Mouse (Mus musculus) G1E (cell line): ENCODE data around the gene Gm10401. TPM values are rescaled to one million over a fixed set of nuclear protein-coding genes. Genes with fewer than 3 reads are reported as not detected.

ENCODE experiments used
- ATAC-seq: 2 replicates; pipeline ENCODE4 v1.8.0; 2016; ENCODE audit warnings: mild to moderate bottlenecking; ENCODE audit not compliant: insufficient number of reproducible peaks, poor library complexity, low FRiP score, severe bottlenecking; ENCODE audit errors: extremely low read depth
- DNase-seq: peaks from one replicate; pipeline ENCODE4 v3.0.0; 2012; ENCODE audit warnings: low spot score
- H3K27me3 ChIP-seq: 2 replicates; pipeline ENCODE4 v1.6.1; 2012; ENCODE audit warnings: mild to moderate bottlenecking, low read length, inconsistent platforms; ENCODE audit not compliant: insufficient read depth
- H3K36me3 ChIP-seq: replicated peaks from 2 replicates; pipeline ENCODE3; 2012; ENCODE audit warnings: mild to moderate bottlenecking, inconsistent platforms
- H3K4me1 ChIP-seq: 2 replicates; pipeline ENCODE4 v1.6.1; 2012; ENCODE audit warnings: low read depth, low read length, inconsistent platforms, mixed read lengths; ENCODE audit not compliant: insufficient read depth
- H3K4me3 ChIP-seq: 2 replicates; pipeline ENCODE4 v1.5.1; 2012; ENCODE audit warnings: low read depth, mild to moderate bottlenecking, inconsistent platforms, low read length, moderate library complexity, mixed read lengths
- H3K9me3 ChIP-seq: replicated peaks from 2 replicates; pipeline ENCODE4 v1.6.1; 2012; ENCODE audit warnings: inconsistent platforms
- CTCF ChIP-seq: IDR thresholded peaks from 2 replicates; pipeline ENCODE4 v1.5.1; 2012; ENCODE audit warnings: low read depth, low read length, inconsistent platforms, mixed read lengths
- GATA1 ChIP-seq: IDR thresholded peaks from 2 replicates; pipeline ENCODE4 v1.6.1; 2012; ENCODE audit warnings: borderline replicate concordance, low read length, inconsistent platforms, mixed read lengths
- GATA2 ChIP-seq: IDR thresholded peaks from 2 replicates; pipeline ENCODE4 v1.6.1; 2012; ENCODE audit warnings: low read depth, low read length, inconsistent platforms, borderline replicate concordance
- POLR2AphosphoS5 ChIP-seq: IDR thresholded peaks from 2 replicates; pipeline ENCODE4 v1.6.1; 2012; ENCODE audit warnings: low read depth, low read length, inconsistent platforms; ENCODE audit not compliant: insufficient replicate concordance
- TAL1 ChIP-seq: conservative IDR thresholded peaks from 2 replicates; pipeline ENCODE4 v1.6.1; 2012; ENCODE audit warnings: low read depth, low read length, inconsistent platforms, mixed read lengths
- polyA plus RNA-seq: library from polyadenylated mRNA; stranded (reverse); fragments of >175 nt; gene quantifications from 2 replicates; pipeline ENCODE4 v1.2.3, GENCODE M21; 2012
- total RNA-seq, 2 experiments: library from RNA; stranded (forward) in 1 of 2; stranded (reverse) in 1 of 2; fragments of 200-1000 nt in 1 of 2; fragments of >200 nt in 1 of 2; fragmentation: Nextera tagmentation in 1 of 2; gene quantifications; 2 replicates each; pipeline ENCODE4 v1.2.3; 2014 to 2017

The Gm10401 gene
- total and polyA plus RNA-seq, 3 experiments = 0.49 TPM; not detected in 2

- Histone ChIP-seq H3K27me3 (no peaks in the 10 kb centered on the region), H3K4me1 (peaks cover 27% of the 10 kb centered on the region), H3K36me3 (peaks cover 61% of the 10 kb centered on the region), H3K9me3 (peaks cover 3% of the 10 kb centered on the region; the same call in 1 of the 2 replicates), H3K4me3 (no peak overlapping the region)
- DNase-seq = no peak
- no peak for ATAC-seq
- no peak for TF ChIP-seq CTCF
- no peak for TF ChIP-seq GATA2
- TF ChIP-seq TAL1 = no peak
- TF ChIP-seq GATA1 = no peak
- TF ChIP-seq POLR2AphosphoS5 = no peak
Measured at GRCm38 (mm10) chr5:115120978-115121377, 22.9 kb upstream of the Gm10401 start.

GRCm38 (mm10) chr5:115118961-115119570, 21.0 kb upstream of the Gm10401 start, which contains the start of gene Acads:
Acads (minus strand) TSS chr5:115119346.
- Histone ChIP-seq H3K36me3 (peaks cover 58% of the 10 kb centered on the region), H3K9me3 (peaks cover 3% of the 10 kb centered on the region; the same call in 1 of the 2 replicates), H3K4me1 (peaks cover 19% of the 10 kb centered on the region), H3K4me3 (peak within 1 kb of the TSS; percentile 78), H3K27me3 (no peaks in the 10 kb centered on the region)
- peak; percentile 85 for ATAC-seq
- peak; percentile 99 for DNase-seq
- TF ChIP-seq GATA1 = no peak
- TF ChIP-seq CTCF = no peak
- TF ChIP-seq GATA2 = no peak
- no peak for TF ChIP-seq POLR2AphosphoS5
- TF ChIP-seq TAL1 = no peak

- no peak for ATAC-seq
- Histone ChIP-seq H3K36me3 (peaks cover 59% of the 10 kb centered on the region), H3K27me3 (no peaks in the 10 kb centered on the region), H3K4me1 (peaks cover 22% of the 10 kb centered on the region), H3K4me3 (0 out of 2 replicates have a peak overlapping the region, but pooled peaks have one; percentile 28), H3K9me3 (peaks cover 3% of the 10 kb centered on the region; the same call in 1 of the 2 replicates)
- TF ChIP-seq GATA1 (no peak), GATA2 (no peak), CTCF (no peak)
- DNase-seq = no peak
Measured at GRCm38 (mm10) chr5:115117467-115117866, 19.4 kb upstream of the Gm10401 start.

DNA sequence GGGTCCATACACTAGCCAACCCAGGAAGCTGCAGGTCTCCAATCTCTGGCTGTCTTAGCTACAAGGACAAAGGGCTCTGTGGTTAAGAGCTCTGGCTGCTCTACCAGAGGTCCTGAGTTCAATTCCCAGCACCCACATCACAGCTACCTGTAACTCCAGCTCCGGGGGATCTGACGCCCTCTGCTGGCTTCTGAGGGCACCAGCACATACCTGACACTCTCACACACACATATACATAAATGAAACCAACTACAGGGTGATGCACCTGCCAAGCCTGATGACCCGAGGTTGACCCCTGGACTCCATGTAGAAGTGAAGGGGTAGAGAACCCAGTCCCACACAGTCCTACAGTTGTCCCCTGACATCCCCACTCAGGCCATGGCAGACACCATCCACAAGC, 18.3 kb upstream of the Gm10401 start:
- ATAC-seq = no peak
- peaks cover 3% of the 10 kb centered on the region; the same call in 1 of the 2 replicates for H3K9me3 ChIP-seq
- peaks cover 64% of the 10 kb centered on the region for H3K36me3 ChIP-seq
- no peak for DNase-seq
- peaks cover 19% of the 10 kb centered on the region for H3K4me1 ChIP-seq
- no peaks in the 10 kb centered on the region for H3K27me3 ChIP-seq
- H3K4me3 ChIP-seq = no peak overlapping the region
- no peak for TF ChIP-seq TAL1
- no peak for TF ChIP-seq POLR2AphosphoS5
- no peak for TF ChIP-seq GATA1
- TF ChIP-seq GATA2 = no peak
- TF ChIP-seq CTCF = no peak

- no peak overlapping the region for H3K4me3 ChIP-seq
- TF ChIP-seq GATA1 (no peak), GATA2 (no peak), TAL1 (no peak), POLR2AphosphoS5 (no peak), CTCF (no peak)
- DNase-seq (no peak), ATAC-seq (no peak)
- peaks cover 17% of the 10 kb centered on the region for H3K4me1 ChIP-seq
- peaks cover 20% of the 10 kb centered on the region for H3K9me3 ChIP-seq
- H3K27me3 ChIP-seq = no peaks in the 10 kb centered on the region; the same call in 1 of the 2 replicates
- H3K36me3 ChIP-seq = peaks cover 78% of the 10 kb centered on the region
Measured at GRCm38 (mm10) chr5:115114501-115114900, 16.4 kb upstream of the Gm10401 start.

- DNase-seq = no peak
- no peak for ATAC-seq
- Histone ChIP-seq H3K36me3 (peaks cover 87% of the 10 kb centered on the region), H3K9me3 (peaks cover 28% of the 10 kb centered on the region), H3K27me3 (no peaks in the 10 kb centered on the region; the same call in 1 of the 2 replicates), H3K4me1 (peaks cover 7% of the 10 kb centered on the region), H3K4me3 (no peak overlapping the region)
- TF ChIP-seq GATA1 (no peak), TAL1 (no peak), CTCF (no peak), POLR2AphosphoS5 (no peak), GATA2 (no peak)
Measured at GRCm38 (mm10) chr5:115113244-115113643, 15.1 kb upstream of the Gm10401 start.
